ENCODE assay signal across 8 mouse cellular contexts in the genomic region with DNA sequence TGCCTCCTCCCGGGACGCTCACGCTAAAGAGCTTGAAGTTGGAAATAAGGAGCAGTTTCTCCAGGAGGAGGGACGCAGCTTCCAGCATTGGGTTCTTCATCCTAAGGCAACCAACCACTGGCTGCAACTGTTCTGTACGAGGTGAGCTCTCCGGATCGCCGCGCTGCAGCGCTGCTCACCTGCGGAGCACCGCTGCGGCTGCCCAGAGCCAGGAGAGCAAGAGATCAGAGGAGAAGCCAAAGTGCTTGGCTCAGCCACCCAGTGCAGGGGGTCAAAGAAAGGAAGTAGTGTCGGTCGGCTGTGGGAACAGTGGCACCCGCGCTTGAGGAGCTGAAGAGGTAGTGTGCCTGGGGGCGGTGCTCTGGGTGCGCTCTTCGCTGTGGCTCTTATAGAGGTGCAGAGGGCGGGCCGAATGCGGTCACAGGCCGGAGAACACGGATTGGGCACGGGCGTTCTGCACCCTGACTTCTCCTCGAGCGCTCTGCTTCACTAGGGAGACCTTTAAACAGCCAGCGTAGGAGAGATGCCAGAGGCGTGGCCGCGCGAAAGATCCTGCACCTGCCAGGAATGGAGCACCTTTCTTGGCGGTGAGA. TPM values are rescaled to one million over a fixed set of nuclear protein-coding genes. Genes with fewer than 3 reads are reported as not detected.
A peak's percentile ranks its signal among the peaks of the same experiment; 100 is the strongest.
DNase-seq lines count a peak whose midpoint lies in the region; ATAC-seq lines count a peak whose summit lies in the region.

A gene (minus strand): TSS at position 361 of the 593 bp plus-strand sequence.

- H3K4me1 ChIP-seq in forebrain, embryonic 12.5 days: peaks cover 16% of the 10 kb centered on the region
- no peaks in the 10 kb centered on the region; the same call in 1 of the 2 replicates for H3K4me1 ChIP-seq in intestine, embryonic 16.5 days (ENCODE audit: control insufficient read depth, insufficient read depth, low read length)
- no peaks in the 10 kb centered on the region for H3K4me1 ChIP-seq in liver, embryonic 15.5 days (replicated peaks)
- peaks cover 16% of the 10 kb centered on the region for H3K4me1 ChIP-seq in neural tube, embryonic 15.5 days

- H3K36me3 ChIP-seq in forebrain, embryonic 12.5 days (replicated peaks): no peaks in the 10 kb centered on the region
- H3K36me3 ChIP-seq in intestine, embryonic 16.5 days (ENCODE audit: control insufficient read depth, insufficient read depth, low read length): no peaks in the 10 kb centered on the region
- H3K36me3 ChIP-seq in liver, embryonic 15.5 days (replicated peaks): no peaks in the 10 kb centered on the region
- no peaks in the 10 kb centered on the region for H3K36me3 ChIP-seq in neural tube, embryonic 15.5 days

- H3K9ac ChIP-seq in forebrain, embryonic 12.5 days: peak within 1 kb of the TSS; percentile 42
- H3K9ac ChIP-seq in intestine, embryonic 16.5 days (ENCODE audit: low read depth, low read length): peak within 1 kb of the TSS; percentile 58
- no peak within 1 kb of the TSS for H3K9ac ChIP-seq in liver, embryonic 15.5 days
- H3K9ac ChIP-seq in neural tube, embryonic 15.5 days (replicated peaks): peak within 1 kb of the TSS; percentile 51

- ATAC-seq in forebrain, embryonic 12.5 days (ENCODE audit: low FRiP score): peak; percentile 55
- ATAC-seq in intestine, embryonic 16.5 days: peak; percentile 94
- no peak for ATAC-seq in liver, embryonic 15.5 days (ENCODE audit: insufficient read depth)
- ATAC-seq in neural tube, embryonic 15.5 days (ENCODE audit: low FRiP score): peak; percentile 84

- H3K27me3 ChIP-seq in forebrain, embryonic 12.5 days: peaks cover 36% of the 10 kb centered on the region
- no peaks in the 10 kb centered on the region; the same call in 1 of the 2 replicates for H3K27me3 ChIP-seq in intestine, embryonic 16.5 days (replicated peaks; ENCODE audit: control insufficient read depth, insufficient read depth, low read length)
- H3K27me3 ChIP-seq in liver, embryonic 15.5 days: peaks cover 28% of the 10 kb centered on the region
- peaks cover 27% of the 10 kb centered on the region for H3K27me3 ChIP-seq in neural tube, embryonic 15.5 days (replicated peaks)

- H3K4me2 ChIP-seq in forebrain, embryonic 12.5 days: peak within 1 kb of the TSS; percentile 94
- H3K4me2 ChIP-seq in intestine, embryonic 16.5 days (ENCODE audit: low read depth, low read length): peak within 1 kb of the TSS; percentile 84
- peak within 1 kb of the TSS; percentile 57 for H3K4me2 ChIP-seq in liver, embryonic 15.5 days
- peak within 1 kb of the TSS; percentile 99 for H3K4me2 ChIP-seq in neural tube, embryonic 15.5 days

- WGBS in forebrain, embryonic 12.5 days: under 1% methylated on average over 35 of the region's 35 CpGs
- WGBS in intestine, embryonic 16.5 days: under 1% methylated on average over 35 of the region's 35 CpGs
- 2% methylated on average over 35 of the region's 35 CpGs for WGBS in liver, embryonic 15.5 days (ENCODE audit: insufficient replicate concordance)
- WGBS in neural tube, embryonic 15.5 days: under 1% methylated on average over 35 of the region's 35 CpGs

- H3K9me3 ChIP-seq in forebrain, embryonic 12.5 days: no peaks in the 10 kb centered on the region
- H3K9me3 ChIP-seq in intestine, embryonic 16.5 days (ENCODE audit: control insufficient read depth, low read length): no peaks in the 10 kb centered on the region
- H3K9me3 ChIP-seq in liver, embryonic 15.5 days (replicated peaks): no peaks in the 10 kb centered on the region
- H3K9me3 ChIP-seq in neural tube, embryonic 15.5 days (replicated peaks): no peaks in the 10 kb centered on the region

- peak; percentile 3 for DNase-seq in right cerebral cortex, postnatal 25 days
- no peak for DNase-seq in right cerebral cortex, postnatal 36 days (ENCODE audit: low spot score in 2 of 2)
- no peak for DNase-seq in B cell, adult 2 months
- no peak for DNase-seq in left cerebral cortex, postnatal 14 days (ENCODE audit: low spot score in 2 of 2)

- intact Hi-C loops in left cerebral cortex, postnatal 14 days (cut with DNase I): no loop called here

- peak within 1 kb of the TSS; percentile 51 for H3K4me3 ChIP-seq in forebrain, embryonic 12.5 days (replicated peaks)
- peak within 1 kb of the TSS; percentile 56 for H3K4me3 ChIP-seq in intestine, embryonic 16.5 days (ENCODE audit: low read length)
- H3K4me3 ChIP-seq in liver, embryonic 15.5 days (replicated peaks): peak within 1 kb of the TSS; percentile 35
- peak within 1 kb of the TSS; percentile 53 for H3K4me3 ChIP-seq in neural tube, embryonic 15.5 days (replicated peaks)

- H3K27ac ChIP-seq in forebrain, embryonic 12.5 days: no peak within 1 kb of the TSS
- H3K27ac ChIP-seq in intestine, embryonic 16.5 days (ENCODE audit: low read length): peak within 1 kb of the TSS; percentile 57
- no peak within 1 kb of the TSS for H3K27ac ChIP-seq in liver, embryonic 15.5 days (replicated peaks)
- no peak within 1 kb of the TSS for H3K27ac ChIP-seq in neural tube, embryonic 15.5 days (replicated peaks)

RNA-seq across cellular contexts. Expression of the gene that starts here (rescaled TPM):
- polyA plus RNA-seq in forebrain, embryonic 12.5 days (2016; fragmentation: Nextera tagmentation; extraction: Ambion mirVana): not detected in 2 replicates
- 14.2 and 16.1 TPM in 2 replicates for polyA plus RNA-seq in intestine, embryonic 16.5 days (2015; fragmentation: Nextera tagmentation; extraction: Ambion mirVana)
- polyA plus RNA-seq in liver, embryonic 15.5 days (2015; fragmentation: Nextera tagmentation; extraction: Ambion mirVana): 1.7 and 2.2 TPM in 2 replicates
- 0.23 and 0.32 TPM in 2 replicates for polyA plus RNA-seq in neural tube, embryonic 15.5 days (2015; fragmentation: Nextera tagmentation; extraction: Ambion mirVana)
- under 1 TPM; 0.13 to 0.15 TPM for total RNA-seq in left cerebral cortex, postnatal 14 days (2021)

Comparison
In these comparisons a context has a peak if more than half of its experiments do, and no peak if none do; other contexts are left out.
1. Peak in ATAC-seq, H3K4me3 ChIP-seq, H3K9ac ChIP-seq and H3K4me2 ChIP-seq in forebrain, embryonic 12.5 days; RNA of the gene not detected or under 1 TPM.
2. Peak in ATAC-seq, H3K4me3 ChIP-seq, H3K9ac ChIP-seq and H3K4me2 ChIP-seq in neural tube, embryonic 15.5 days; RNA of the gene not detected or under 1 TPM.